Mouse (Mus musculus): ENCODE data around the gene Esrrg. TPM values are rescaled to one million over a fixed set of nuclear protein-coding genes. Genes with fewer than 3 reads are reported as not detected.

Gene Esrrg
- total RNA-seq, 2 experiments from 2014 or later, result 11.1 to 11.9 TPM

DNA sequence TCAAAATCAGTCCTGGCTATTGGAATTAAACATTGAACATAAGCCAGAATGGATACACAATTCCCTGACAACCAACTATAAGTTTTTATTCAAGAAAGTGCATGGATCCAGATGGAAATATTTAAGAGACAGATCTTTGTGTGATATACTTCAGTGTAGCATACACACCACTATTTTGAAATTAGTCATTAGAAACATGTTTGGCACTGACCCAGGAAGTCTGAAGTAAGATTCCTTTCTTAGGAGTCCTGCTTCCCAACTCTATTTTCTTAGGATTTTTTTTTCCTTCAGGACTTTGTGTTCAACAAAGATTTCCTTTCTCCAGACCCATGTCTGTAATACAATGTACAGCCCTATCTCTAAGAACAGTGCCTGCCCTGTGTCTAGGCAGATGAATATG is 630.0 kb downstream of the Esrrg start:
- DNase-seq (ENCODE audit: low spot score in 2 of 2), result no peak

- no peak for DNase-seq (ENCODE audit: low spot score in 2 of 2)
These were observed 633.2 kb downstream of the Esrrg start for GRCm38 (mm10) chr1:188241766-188242165.

GRCm38 (mm10) chr1:188257500-188257899 is 648.9 kb downstream of the Esrrg start:
- DNase-seq (ENCODE audit: low spot score in 2 of 2), result no peak

DNA sequence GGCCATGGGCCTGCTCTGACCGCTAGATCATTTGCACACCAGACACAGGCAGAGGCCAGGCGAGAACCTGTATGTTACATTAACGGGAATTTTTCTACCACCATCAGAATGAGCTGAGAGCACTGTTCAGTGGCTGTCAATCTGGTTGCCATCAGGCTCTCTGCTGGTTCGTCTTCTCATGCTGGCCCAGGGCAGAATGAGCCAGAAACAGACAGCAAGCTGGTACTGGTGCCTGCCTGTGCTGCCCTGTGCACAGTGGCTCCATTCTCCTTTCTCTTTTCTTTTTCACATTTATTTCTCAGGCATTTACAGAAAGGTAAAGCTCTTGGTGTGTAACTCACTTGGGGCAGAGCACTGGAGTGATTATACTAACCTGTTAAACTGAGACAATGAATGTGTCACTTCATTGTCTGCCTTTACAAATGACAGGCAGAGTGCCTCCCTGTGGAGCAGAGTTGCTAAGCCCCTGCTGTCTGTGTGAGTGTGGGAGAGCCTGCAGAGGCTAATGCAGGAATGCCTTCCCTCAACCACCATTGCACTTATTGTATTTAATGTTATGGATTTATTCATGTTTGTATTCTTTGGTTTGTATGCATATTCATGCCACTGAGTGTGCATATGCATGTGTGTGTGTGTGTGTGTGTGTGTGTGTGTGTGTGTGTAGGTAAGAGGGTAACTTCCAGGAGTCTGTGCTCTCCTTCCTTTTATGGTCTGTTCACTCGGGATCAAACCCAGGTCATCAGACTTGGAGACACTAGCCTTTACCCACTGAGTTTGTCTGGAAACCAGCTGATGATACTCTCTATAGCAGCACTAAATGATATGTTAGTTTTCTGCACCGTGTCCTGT is 651.9 kb downstream of the Esrrg start:
- DNase-seq (ENCODE audit: low spot score in 2 of 2), result peak in 1 of 2 experiments; percentile 8

- no peak for DNase-seq (ENCODE audit: low spot score in 2 of 2)
These were observed 653.5 kb downstream of the Esrrg start, which contains the start of gene Ush2a for GRCm38 (mm10) chr1:188261903-188262682. TSS of gene Ush2a (plus strand) at chr1:188262023.

Measured in layer of hippocampus, postnatal 10 days (tissue).